Mouse (Mus musculus) monocyte, adult 5-6 weeks (primary cell): ENCODE results near the gene Gm11444. TPM values are rescaled to one million over a fixed set of nuclear protein-coding genes. Genes with fewer than 3 reads are reported as not detected.

Experiments used
- ATAC-seq: fragments of 153-309, 156-312 bp; replicated peaks from 2 replicates; pipeline ENCODE4 v1.8.0; 2017; ENCODE audit warnings: mild to moderate bottlenecking; ENCODE audit not compliant: low TSS enrichment, insufficient number of reproducible peaks, severe bottlenecking, poor library complexity, low FRiP score
- total RNA-seq: library from RNA; stranded (forward); fragments of 200-1000, 200-491, 200-594 nt; gene quantifications from 3 replicates; pipeline ENCODE4 v1.2.3, GENCODE M21; 2017

Gm11444 gene
- not detected in 3 replicates for total RNA-seq

GRCm38 (mm10) chr11:85850233-85850632 lies at the start of gene Gm11444:
TSS of gene Gm11444 (minus strand) at chr11:85850333.
- no peak for ATAC-seq

DNA sequence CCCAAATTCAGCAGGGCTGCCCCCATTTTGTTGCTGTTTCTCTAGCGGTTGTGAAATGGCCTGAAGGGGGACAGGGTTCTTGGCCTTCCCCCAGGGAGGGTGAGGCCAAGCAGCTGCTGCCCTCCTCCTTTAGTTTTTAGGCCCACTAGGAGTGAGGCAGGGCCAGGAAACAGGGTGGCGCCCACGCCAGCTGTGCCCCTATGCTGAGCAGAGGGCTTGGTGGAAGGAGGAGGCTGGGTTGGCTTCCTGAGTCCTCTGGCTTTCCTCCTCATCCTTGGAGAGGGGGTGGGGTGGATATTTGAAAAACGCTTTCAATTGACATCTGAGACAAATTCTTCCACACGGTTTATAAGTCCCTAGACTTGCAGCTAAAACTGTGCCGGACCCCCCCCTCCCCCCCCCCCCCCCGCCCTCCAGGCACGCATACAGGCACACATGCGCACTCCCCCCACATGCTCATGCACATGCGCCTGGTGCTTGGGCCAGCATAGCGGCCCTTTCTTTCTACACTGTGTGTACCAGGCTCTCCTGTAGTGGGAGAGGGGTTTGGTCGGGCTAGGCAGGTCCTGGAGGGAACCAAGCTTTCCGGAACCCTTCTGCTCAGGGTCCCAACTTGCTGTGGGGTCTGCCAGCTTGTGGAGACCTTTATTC lies 46.3 kb upstream of the Gm11444 start:
- no peak for ATAC-seq

DNA sequence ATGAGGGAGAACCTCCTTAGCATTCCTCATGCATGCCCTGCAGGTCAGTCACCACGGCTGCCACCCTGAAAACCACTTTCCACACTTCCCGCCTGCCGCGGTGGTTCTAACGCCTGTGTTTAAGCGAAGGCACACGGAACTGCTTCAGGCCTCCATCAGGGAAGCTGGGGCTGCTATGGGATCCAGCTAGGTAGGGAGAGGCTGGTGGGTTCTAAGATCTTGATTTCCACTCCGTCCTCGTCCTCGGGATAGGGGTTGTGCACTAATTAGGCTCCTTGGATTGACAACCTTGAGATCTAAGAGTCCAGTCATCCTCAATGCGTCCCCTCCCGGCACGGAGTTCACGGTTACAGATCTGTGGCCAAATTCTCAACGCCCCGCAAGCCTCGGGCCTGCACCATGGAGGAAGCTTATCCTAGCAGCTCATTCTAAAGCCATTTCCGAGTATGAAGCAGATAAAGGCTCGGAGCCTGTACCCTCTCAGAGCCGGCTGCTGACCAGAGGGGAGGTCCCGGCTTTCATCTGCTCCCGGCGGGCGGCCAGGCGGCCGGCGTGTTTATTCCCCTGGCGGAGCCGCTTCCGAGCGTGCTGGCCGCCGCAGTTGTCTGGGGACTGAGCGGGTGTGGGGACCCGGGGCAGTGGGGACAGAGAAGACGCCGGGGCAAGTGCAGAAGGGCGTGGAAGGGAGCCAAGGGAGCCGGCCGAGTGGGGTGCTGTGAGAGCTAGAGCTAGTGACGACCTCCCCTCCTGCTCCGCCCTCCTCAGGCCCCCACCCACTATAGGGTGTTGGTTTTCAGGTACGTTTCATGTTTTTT lies 44.8 kb upstream of the Gm11444 start:
- no peak for ATAC-seq

DNA sequence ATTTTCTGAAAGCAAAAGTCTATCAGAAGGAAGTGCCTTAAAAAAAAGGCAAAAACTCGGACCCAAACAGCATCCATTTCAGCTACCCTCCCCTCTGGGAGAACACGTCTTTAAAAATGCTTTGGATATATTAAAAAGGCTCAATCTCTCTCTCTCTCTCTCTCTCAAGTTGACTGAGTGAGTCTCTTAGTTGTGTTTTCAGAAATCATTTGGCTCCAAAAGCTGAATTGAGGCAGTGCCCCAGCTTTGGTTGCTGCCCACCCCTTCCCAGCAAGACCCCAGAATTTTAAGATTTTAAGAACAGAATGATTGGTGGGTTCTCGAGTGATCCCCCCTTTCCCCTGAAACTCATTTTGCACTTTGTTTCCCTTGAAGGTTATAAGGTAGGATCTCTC lies 44.0 kb upstream of the Gm11444 start:
- no peak for ATAC-seq

GRCm38 (mm10) chr11:85893400-85894135 lies 43.4 kb upstream of the Gm11444 start:
- ATAC-seq: no peak

- ATAC-seq: no peak
These were observed 42.6 kb upstream of the Gm11444 start for GRCm38 (mm10) chr11:85892771-85893170.

GRCm38 (mm10) chr11:85891692-85892040 lies 41.5 kb upstream of the Gm11444 start:
- no peak for ATAC-seq

- no peak for ATAC-seq
These were observed 41.0 kb upstream of the Gm11444 start for GRCm38 (mm10) chr11:85891010-85891691.

- ATAC-seq: no peak
These were observed 40.4 kb upstream of the Gm11444 start for GRCm38 (mm10) chr11:85890563-85890845.

DNA sequence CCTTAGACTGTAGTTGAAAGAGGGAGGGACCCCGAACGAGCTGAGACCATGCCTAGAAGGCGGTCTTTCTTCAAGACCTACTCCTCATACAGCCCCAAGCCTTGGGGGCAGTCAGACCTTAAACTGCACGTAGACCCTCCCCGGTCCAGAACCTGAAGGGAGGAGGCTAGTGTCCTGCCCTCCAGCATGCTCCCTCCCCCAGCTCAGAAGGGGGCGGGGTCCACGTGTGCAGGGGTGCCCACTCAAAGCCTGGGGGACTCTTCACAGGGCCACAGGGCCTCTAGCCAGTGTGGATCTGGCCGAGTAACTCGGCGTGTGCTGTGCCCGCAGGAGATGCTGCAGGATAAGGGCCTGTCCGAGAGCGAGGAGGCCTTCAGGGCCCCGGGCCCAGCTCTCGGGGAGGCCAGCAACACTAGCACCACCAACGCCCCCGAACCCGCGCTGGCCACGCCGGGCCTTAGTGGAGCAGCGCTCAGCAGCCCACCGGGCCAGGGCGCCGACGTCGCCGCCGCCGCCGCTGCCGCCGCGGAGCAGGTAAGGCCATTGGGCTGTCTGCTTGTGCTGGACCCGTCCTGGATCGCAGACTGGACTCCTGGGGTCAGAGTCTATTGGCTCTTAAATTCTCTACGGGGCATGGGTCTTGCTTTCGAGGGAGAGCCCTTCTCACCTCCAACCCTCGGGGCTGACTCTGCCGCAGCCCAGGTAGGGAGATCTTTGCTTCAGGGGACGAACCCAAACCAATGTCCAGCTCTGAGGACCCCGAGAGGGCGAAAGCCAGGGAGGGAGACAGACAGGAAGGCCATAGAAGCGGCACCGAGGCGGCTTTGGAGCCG lies 39.8 kb upstream of the Gm11444 start:
- ATAC-seq: no peak

DNA sequence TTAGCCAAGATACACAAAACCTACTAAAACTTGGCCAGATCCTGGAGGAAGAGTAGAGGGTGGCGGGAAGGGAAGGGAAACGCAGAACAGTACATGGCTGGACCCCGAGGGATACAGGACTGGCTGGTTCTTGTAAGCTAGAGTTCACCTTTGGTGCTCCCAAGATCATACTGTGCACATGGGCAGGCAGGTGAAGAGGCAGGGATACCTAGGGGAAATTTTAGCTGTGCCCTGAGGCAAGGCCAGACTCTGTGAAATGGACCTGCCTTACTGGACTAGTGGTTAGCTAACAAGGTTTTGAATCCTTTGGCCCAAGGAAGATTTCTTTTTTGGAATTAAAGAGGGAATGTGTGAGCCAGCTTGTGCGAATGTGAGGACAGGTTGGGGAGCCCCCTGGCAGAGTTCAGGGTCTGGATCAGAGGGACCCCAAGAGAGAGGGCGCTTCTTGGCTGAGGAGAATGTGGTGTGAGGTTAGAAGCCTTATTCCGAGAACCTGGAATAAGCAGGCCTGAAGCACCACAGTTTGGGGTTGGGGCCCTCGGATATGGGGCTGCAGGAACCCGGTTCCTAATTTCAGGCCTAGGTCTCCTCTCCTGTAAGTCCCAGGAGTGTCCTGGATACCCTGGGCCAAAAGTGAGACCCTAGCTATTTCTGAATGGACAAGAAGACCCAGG lies 39.1 kb upstream of the Gm11444 start:
- ATAC-seq: no peak

GRCm38 (mm10) chr11:85888451-85888961 lies 38.4 kb upstream of the Gm11444 start:
- ATAC-seq: no peak

DNA sequence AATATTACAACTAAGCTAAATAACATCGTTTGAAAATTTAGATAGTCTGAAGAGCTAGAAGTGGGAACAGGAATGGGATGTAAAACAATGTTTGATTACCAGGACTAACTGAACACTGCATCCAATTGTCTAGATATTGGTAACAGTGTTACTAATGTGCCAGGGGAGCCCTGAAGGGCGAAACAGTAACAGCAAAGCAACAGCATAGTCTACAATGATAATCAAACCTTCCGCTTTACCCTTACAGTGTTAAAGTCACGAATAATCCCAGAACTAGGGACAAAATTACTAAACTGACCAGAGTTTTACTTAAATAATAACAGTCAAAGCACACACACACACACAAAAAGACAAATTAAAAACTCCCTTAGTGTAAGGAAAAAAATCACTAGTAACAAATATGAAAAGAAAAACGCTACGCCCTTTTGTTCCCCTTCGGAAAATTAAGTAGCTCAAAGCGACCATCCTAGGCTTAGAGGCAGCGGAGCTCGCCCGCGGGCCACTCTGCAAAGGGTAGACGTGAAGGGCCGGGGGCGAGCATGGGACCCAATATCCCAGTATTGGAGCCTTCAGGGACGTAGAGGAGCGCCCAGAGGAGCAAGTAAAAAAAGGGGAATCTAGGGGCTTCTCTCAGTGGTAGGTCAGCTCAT lies 37.8 kb upstream of the Gm11444 start:
- ATAC-seq: no peak

DNA sequence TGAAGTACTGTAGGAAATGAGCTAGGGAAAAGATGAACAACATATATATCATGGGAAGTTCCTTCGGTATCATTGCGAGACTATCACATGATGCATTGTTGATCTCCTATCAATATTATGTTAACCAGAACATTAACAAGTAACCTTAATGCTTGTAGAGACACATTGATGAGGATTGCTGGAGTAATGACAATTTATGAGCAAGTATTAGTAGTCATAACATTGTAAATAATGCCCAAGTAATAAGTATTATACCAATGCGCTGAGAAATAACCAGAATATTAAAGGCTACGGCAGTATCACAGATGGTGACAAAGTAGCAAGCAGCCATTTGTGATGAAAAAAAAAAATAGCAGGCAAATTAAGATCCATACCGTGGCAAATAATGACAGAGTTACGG lies 37.1 kb upstream of the Gm11444 start:
- no peak for ATAC-seq

DNA sequence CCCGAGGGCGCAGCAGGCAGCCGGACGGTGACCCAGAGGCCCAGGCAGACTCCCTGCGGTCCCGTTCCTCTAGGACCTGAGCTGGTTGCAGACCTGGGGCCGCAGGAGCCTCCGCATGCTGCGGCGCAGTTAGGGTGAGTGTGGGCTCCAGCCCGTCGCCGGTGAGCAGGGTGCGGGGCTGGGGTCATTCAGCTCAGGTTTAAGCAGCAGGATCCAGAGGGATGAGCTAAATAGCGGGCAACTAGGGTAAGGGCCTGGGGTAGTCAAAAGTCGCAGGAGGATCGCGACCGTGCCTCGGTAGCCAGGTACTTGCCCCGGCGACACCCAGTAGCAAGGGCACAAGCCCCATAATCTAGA lies 36.3 kb upstream of the Gm11444 start:
- no peak for ATAC-seq

DNA sequence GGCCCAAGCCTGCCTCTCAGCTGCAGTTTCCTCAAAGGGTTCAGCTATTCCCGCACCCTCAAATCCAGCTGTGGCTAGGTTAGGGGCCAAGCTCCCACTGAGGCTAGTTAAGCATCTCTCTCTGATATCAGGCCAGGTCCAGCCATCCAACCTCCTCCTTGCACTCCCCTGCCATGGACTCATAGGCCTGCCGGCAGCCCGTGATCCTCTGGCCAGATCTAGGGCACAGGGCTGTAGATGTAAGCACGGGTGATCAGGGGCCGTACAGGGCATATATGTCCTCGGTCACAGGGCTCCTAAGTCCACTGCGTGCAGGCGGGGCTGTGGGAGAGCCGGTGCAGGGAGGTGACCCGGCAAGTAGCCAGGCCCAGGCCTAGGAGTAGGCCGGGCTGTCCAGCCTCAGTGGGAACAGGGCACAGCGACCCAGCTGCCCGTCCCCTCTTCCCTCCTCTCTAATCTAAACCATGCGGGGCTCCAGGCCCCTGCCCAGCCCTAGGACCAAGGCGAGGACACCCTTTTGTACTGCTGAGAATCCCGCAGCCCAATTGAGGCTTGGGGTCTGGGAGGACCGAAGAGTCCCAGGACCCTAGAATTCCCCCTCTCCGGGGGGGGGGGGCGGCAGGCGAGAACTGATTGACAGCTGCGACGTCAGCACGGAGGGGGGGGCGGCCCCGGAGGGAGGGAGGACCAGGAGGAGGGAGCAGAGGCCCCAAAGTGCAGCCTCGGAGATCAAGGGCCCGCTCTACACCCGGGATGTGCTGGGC lies 35.7 kb upstream of the Gm11444 start, which contains the start of gene Tbx4:
TSS of gene Tbx4 (plus strand) at position 758 of the 764 bp plus-strand sequence.
- ATAC-seq: no peak

DNA sequence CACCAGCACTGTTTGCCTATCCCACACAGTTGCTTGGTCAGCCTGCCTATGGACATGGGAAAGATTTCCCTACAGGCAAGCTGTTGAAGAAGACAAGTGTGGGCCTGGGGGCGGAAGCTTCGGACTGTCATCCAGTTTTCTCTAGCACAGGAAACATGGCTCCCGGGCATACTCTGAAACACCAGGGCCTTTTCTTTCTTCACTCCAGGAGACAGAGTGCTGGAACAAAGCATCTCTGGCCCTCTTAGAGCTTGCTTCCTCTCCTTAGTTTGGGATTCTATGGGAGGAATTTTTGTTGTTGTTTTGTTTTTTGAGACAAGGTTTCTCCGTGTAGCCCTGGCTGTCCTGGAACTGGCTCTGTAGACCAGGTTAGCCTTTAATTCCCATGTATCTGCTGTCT lies 34.4 kb upstream of the Gm11444 start:
- ATAC-seq: no peak
